Mouse (Mus musculus) kidney, postnatal 14 days (tissue): ENCODE data around the gene Mepe.
A peak's percentile ranks its signal among the peaks of the same experiment; 100 is the strongest.

Experiments used
- DNase-seq: peaks from one replicate; pipeline ENCODE4 v3.0.0; 2022; ENCODE audit warnings: mixed read lengths

Gene Mepe

DNA sequence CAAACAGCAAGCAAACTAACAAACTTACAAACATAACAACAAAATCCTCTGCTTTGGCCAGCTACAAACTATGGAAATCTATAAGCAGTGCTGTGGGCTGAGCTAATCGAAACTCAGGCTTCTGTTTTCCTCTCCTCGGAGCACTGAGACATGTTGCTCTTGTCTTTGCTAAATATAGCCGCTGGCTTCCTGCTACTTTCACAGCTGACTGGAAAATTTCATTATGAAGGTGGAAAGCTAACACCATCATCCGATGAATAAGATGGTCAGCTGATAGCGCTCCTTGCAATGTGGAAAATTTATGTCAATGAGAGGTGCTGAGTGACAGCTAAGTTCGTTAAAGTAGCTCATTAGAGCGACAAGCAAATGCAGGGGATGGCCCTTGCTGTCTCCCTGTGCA lies 33.5 kb downstream of the Mepe start:
- DNase-seq = no peak

DNA sequence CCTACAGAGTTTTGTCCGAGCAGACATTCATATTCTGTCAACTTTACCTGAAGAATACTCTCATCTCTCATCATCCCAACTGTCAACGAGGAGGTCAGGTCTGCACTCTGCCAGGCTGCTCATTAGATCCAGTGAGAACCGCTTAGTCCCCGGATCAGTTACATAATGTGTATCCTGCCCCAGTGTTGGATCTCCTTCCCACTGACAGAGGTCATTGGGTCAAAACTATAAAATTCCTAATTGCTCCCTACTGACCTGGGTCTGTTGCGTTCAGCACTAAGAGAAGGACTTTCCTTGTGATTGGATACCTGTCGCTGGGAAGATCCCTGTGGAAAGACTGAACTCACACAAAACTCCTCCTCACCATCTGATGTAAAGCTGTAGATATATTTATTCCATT lies 34.1 kb downstream of the Mepe start:
- DNase-seq = no peak

DNA sequence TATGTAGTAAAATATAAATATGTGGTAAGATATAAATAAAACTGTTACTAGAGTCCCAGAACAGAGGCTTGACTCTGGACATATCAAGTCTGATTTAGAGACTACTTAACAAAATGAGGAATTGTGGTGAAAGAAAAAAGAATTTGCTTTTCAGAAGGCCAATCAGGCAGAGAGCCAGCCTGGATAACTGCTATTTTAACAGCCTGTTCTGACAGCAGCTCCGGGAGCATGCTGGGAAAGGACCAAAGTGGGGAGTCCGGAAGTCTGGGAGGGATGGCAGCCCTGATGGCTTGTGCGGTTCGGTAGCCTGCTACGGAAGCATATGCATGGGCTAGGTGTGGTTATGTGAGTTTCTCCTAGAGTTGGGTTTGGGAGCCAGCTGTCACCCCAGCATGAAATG lies 45.5 kb downstream of the Mepe start:
- DNase-seq = peak; percentile 17

DNA sequence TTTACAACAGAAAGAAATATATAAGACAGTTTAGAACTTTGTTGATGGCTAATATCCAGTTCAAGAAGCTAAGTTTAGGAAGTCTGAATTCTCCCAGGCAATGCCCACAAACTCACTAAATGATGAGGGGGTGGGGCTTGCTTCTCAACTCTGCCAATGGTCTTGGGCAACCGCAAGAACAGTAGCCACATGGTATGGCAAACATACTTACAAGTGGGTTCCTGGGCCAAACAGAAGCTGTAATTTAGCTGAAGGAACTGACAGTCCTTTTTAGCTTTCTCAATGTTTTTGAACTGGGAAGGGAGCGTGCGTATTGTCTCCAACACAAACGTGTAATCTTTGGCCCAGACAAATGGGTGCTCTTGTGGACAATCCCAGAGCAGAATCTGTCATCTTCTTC lies 46.2 kb downstream of the Mepe start:
- DNase-seq = no peak

DNA sequence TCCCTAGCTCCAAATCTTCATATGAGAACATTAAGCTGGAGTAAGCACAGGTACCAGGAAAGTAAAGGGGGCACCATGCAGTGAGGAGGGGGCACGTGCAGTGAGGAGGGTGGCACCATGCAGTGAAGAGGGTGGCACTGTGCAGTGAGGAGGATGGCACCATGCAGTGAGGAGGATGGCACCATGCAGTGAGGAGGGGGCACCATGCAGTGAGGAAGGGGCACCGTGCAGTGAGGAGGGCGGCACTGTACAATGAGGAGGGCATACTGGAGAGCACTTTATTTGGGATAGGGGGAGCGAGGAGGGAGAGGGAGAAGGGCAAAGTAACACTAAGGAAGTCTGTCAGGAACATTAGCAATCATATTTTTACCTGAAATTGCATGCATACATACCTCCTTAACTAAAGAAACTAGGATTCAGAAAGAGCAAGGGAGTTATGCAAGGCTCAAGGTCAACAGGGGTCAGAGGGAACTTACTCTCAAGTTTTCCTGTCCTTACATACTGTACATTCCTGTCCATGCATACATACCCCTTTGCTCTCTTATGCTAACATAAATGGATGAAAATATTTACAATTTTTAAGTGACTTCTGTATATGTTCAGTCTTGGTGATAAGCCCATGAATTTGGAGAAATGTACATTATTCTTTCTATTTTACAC lies 48.6 kb downstream of the Mepe start:
- no peak for DNase-seq

DNA sequence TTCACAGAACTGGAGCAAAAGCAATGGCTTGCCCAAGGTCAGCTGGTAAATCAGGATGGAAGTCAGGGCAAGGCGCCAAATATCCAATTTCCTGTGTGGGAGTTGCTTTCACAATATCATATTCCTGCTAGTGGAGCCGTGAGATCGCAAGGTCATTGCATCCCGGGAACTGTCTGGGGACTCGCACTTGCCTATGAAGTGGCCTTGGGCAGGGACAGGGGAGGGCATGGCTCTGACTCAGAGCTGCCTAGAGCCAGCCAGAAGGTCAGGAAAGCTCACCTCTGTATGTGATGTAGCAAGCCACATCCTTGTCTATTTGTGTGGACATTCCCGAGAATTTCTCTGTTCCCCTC lies 49.2 kb downstream of the Mepe start:
- peak; percentile 82 for DNase-seq

DNA sequence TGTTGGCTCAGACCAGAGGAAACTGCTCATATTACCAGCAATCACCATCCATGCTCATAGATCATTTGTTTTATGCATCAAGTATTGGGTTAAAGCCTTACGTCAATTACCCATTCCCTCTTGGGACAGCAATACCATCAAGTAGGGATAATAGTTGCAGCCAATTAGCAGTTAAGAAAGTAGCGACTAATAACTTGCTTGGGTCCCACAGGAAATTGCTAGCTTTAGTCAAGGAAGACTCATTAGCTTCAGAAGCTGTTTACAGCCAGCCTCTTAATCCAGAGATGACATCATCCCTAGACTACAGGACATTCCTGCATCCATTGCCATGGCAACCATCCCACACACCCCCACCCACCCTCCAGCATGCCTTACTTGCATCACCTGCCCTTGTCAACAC lies 50.0 kb downstream of the Mepe start:
- DNase-seq = no peak

DNA sequence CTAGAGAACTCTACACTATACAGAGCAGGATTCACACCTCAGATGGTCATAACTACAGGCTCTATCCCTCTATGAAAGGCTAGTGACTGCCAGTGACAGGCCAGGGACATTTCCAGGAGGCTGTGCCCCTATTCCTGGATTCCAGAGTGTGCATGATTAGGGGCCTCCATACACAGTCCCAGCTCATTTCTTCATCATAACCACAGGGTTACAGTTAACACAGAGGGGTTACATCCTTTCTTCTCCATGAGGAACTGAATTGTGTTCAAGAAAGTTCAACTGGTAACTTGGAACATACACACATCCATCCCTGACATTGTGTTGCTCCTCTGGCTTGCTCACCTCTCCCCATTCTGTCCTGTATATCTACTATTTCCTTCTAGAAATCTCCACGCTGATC lies 51.8 kb downstream of the Mepe start:
- DNase-seq = no peak

DNA sequence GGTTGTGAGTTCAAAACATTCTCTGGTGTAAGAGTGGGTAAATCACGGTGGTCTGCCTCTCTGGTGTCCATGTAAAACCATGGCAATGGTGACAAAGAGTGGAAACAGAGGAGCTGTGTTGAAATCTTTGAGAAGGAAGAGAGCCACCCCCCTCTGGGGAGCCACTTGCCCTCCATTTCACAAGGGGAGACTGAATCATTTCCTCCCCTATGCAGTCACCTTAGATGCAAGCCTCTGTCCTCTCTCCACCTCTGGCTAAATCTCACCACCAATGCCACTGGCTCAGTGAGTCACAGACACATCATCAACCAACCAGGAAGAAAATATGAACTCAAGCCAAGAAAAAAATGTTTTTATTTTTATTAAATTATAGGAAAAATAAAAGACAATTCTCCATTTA lies 55.4 kb downstream of the Mepe start:
- DNase-seq = no peak

DNA sequence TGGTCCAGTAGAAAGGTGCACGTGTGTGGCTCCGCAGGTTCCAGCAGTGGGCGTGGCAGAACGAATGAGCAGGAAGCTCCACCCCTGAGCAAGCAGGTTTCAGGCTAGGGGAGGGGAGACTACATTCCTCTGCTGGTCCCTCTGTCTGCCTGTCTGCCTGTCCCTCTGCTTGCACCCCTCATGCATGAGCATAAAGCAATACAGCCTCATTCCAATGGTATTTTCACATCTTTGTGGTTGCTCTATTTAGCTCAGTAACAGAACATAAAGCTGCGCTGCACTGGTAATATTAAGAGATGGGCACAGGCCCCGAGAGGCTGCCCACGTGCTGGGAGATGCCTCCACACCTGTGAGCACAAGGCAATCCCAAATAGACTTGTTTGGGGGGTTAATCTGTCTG lies 56.5 kb downstream of the Mepe start:
- DNase-seq = no peak

DNA sequence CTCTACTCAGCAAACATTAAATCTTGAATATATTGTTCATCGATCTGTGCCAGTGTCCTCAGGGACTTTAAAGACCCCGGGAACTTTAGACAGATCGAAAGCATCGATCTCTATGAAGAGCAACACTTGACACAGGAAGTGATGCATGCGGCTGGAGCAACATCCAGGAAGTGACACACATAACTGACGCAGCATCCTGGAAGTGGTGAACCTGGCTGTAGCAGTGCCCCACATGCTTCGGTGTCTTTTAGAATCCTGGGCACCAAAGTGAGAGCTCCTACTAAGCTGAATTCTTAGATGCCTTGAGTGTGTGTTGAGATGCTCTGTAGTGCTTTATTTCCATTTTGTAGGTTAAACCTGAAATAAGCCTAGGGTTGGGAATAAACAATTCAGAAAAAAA lies 59.4 kb downstream of the Mepe start:
- DNase-seq = no peak

DNA sequence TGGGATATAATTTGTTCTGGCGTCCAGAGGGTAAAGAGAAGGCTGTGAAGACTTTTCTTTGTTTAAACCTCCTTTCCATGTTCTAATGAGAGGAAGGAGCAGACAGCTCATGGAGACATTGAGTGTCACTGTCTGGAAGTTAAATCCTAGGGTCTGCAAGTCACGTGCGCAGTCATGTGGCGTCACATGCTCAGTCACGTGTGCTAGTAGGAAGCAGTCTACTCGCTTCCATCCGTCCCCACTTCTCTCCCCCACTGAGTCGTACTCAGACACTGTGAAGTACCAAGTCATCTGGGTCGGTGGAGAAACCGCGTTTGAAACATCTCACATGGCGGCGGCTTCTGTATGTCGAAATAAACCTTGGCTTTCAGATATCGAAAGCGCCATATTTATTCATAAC lies 60.4 kb downstream of the Mepe start:
- DNase-seq = no peak

DNA sequence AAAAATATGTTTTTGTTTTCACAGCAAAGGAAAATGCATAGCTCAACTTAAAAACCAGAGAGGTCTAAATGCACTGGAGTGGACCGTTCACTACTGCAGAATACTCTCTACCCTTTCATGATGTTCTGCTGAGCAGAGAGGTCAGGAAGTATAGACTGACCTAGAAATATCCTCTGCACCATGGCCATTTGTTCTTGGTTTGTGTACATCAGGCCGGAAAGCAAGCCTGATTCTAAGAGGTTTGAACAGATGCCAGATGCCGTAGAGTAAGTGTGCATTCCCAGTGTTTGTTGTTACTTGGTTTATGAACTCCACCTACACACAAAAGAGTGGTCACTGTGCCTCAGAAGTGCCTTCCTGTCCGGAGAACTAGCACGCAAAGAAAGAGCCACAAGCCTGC lies 61.8 kb downstream of the Mepe start:
- DNase-seq = no peak
